Mouse (Mus musculus) heart, embryonic 11.5 days (tissue): Measurements from ENCODE around the gene Dnase1l3. TPM values are rescaled to one million over a fixed set of nuclear protein-coding genes. Genes with fewer than 3 reads are reported as not detected.

ENCODE experiments used
- ATAC-seq: fragments of 200-750 bp; cut with Nextera tagmentation; replicated peaks from 2 replicates; pipeline ENCODE4 v1.8.0; 2017; ENCODE audit warnings: moderate library complexity; ENCODE audit not compliant: insufficient number of reproducible peaks, low FRiP score, low TSS enrichment
- H3K27ac ChIP-seq: fragments of 300-500 bp; sonication (generic); 2 replicates; pipeline ENCODE4 v1.5.1; 2014; ENCODE audit warnings: mild to moderate bottlenecking, low read depth, low read length
- H3K27me3 ChIP-seq: fragments of 300-500 bp; sonication (generic); 2 replicates; pipeline ENCODE4 v1.6.1; 2014; ENCODE audit warnings: mild to moderate bottlenecking, low read length, mixed read lengths; ENCODE audit not compliant: control insufficient read depth, insufficient read depth
- H3K36me3 ChIP-seq: fragments of 300-500 bp; sonication (generic); 2 replicates; pipeline ENCODE4 v1.6.1; 2014; ENCODE audit warnings: mild to moderate bottlenecking, low read length, moderate library complexity, mixed read lengths; ENCODE audit not compliant: control insufficient read depth, insufficient read depth
- H3K4me1 ChIP-seq: fragments of 300-500 bp; sonication (generic); 2 replicates; pipeline ENCODE4 v1.6.1; 2014; ENCODE audit warnings: low read length; ENCODE audit not compliant: control insufficient read depth, insufficient read depth
- H3K4me2 ChIP-seq: fragments of 300-500 bp; sonication (generic); 2 replicates; pipeline ENCODE4 v1.6.1; 2014; ENCODE audit warnings: mild to moderate bottlenecking, moderate library complexity
- H3K4me3 ChIP-seq: fragments of 300-500 bp; sonication (generic); 2 replicates; pipeline ENCODE4 v1.5.1; 2014; ENCODE audit warnings: low read depth, low read length
- H3K9ac ChIP-seq: fragments of 300-500 bp; sonication (generic); 2 replicates; pipeline ENCODE4 v1.6.1; 2014; ENCODE audit warnings: mild to moderate bottlenecking, low read depth, low read length, moderate library complexity
- H3K9me3 ChIP-seq: fragments of 300-500 bp; sonication (generic); replicated peaks from 2 replicates; pipeline ENCODE4 v1.6.1; 2016; ENCODE audit warnings: low read length; ENCODE audit not compliant: control insufficient read depth
- WGBS: fragments of 180-500 bp; shearing (Covaris S2); extraction: QIAGEN DNeasy Blood & Tissue Kit; methylation state at CpG from one replicate; pipeline ENCODE4 v1.1.7; 2014; ENCODE audit not compliant: insufficient replicate concordance; 5-methylcytosine and 5-hydroxymethylcytosine counted together
- polyA plus RNA-seq: library from polyadenylated mRNA; unstranded; fragments of >200 nt; fragmentation: Nextera tagmentation; extraction: Ambion mirVana; gene quantifications from 2 replicates; pipeline ENCODE4 v1.2.1, GENCODE M21; 2014

Gene Dnase1l3
- 0.06 TPM in 1 of 2 replicates, not detected in the other for polyA plus RNA-seq

DNA sequence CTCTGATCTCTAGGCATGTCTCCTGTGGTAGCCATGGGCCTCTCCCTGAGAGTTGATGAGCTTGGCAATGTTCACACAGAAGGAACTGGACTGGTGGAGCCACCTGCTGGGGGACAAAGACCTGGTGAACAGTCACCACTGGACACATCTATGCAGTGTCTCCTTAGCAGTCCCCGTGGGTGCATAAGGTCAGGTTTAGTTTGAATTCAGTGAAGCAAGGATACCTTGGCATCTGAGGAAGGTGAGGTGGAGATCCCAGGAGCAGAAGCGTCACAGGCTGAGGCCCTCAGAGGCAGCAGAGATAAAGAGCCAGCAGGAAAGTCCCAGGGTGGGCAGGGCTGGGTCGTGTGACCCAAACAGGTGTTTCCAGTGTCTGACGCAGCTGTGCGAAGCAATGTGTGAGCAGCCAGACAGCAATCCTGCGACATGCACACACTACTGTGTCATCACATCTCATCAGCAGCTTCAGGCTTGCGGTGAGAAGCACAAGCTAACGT lies at the start of gene Dnase1l3:
Gene Dnase1l3 (minus strand): TSS at position 303 of the 497 bp plus-strand sequence.
- no peak within 1 kb of the TSS for H3K9ac ChIP-seq
- WGBS, result 53% methylated on average over 8 of the region's 8 CpGs
- no peak within 1 kb of the TSS for H3K27ac ChIP-seq
- H3K9me3 ChIP-seq, result no peaks in the 10 kb centered on the region
- H3K4me2 ChIP-seq, result no peak within 1 kb of the TSS
- no peak for ATAC-seq
- H3K4me3 ChIP-seq, result no peak within 1 kb of the TSS
- no peaks in the 10 kb centered on the region for H3K4me1 ChIP-seq
- peaks cover 3% of the 10 kb centered on the region for H3K27me3 ChIP-seq
- no peaks in the 10 kb centered on the region for H3K36me3 ChIP-seq

DNA sequence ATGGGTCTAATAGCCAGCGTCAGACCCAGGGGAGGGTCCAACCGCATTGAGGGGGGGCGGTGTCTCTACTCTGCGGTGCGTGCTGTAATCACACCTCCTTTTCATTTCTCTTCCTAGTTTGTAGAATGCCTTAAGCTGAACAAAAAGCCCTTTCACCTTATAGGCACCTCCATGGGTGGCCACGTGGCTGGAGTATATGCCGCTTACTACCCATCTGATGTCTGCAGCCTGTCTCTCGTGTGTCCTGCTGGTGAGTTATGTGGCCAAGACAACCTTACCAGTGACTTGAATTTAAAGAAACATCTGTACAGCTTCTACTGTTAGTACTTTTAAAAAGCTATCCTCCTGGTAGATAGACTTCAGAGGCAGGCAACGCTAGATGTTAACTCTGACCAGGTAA lies 48.2 kb upstream of the Dnase1l3 start:
- Histone ChIP-seq H3K27ac (no peak overlapping the region), H3K9me3 (no peaks in the 10 kb centered on the region), H3K27me3 (no peaks in the 10 kb centered on the region), H3K4me2 (no peak overlapping the region), H3K36me3 (no peaks in the 10 kb centered on the region), H3K9ac (no peak overlapping the region), H3K4me1 (no peaks in the 10 kb centered on the region), H3K4me3 (no peak overlapping the region)
- no peak for ATAC-seq
- 87% methylated on average over 9 of the region's 9 CpGs for WGBS

DNA sequence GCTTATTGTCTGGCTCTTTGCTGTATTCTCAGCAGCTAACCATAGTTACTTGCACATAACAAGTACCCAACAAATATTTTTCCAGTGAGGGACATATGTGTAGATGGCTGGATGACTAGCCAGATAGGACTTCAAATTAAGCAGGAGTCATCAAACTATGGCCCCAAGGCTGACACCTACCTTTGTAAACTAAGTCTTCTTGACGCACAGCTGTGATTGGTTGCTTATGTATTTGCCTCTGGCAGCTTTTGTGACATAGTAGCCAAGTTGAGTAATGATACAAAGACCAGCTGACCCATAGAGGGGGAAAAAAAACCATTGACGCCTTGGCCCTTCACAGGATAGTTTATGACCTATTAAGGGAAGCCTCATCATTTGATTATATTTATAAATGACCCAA lies 47.7 kb upstream of the Dnase1l3 start:
- Histone ChIP-seq H3K36me3 (no peaks in the 10 kb centered on the region), H3K27ac (no peak overlapping the region), H3K9ac (no peak overlapping the region), H3K27me3 (no peaks in the 10 kb centered on the region), H3K4me3 (no peak overlapping the region), H3K9me3 (no peaks in the 10 kb centered on the region), H3K4me2 (no peak overlapping the region), H3K4me1 (no peaks in the 10 kb centered on the region)
- WGBS, result 86% methylated on average over 2 of the region's 2 CpGs
- no peak for ATAC-seq

DNA sequence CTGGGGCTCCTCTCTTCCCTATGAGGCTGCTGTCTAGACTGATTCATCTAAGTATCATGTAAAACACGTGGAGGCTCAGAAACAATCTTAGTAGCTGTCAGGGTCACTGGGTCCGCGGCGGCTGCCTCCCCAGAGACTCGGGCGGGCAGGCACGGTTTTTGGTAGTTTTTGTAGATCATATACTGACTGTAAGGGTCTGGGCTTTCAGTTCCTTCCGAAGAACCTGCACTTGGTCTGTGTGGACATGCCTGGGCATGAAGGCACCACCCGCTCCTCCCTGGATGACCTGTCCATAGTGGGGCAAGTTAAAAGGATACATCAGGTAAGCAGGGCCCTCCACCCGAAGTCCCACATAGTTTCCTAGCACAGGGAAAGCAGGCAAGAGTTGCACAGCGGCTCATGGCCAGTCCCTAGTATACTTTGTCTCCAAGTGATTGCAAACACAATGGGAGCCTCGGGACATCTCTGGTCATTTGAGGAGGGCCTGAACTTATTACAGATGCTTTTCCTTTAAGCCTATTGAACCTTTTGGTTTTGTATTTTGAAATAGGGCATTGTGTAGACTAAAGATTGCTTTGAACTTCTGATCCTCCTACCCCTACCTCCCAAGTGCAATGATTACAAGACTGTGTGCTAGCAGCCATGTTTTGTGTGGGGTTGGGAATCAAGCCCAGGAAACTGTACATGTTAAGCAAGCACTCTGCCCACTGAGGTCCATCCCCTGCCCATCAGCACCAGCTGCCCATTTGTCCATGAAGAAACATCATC lies 46.7 kb upstream of the Dnase1l3 start:
- no peaks in the 10 kb centered on the region for H3K36me3 ChIP-seq
- 80% methylated on average over 12 of the region's 12 CpGs for WGBS
- no peak for ATAC-seq
- no peak overlapping the region for H3K4me2 ChIP-seq
- H3K9me3 ChIP-seq, result no peaks in the 10 kb centered on the region
- no peaks in the 10 kb centered on the region for H3K27me3 ChIP-seq
- no peak overlapping the region for H3K27ac ChIP-seq
- H3K4me3 ChIP-seq, result no peak overlapping the region
- no peaks in the 10 kb centered on the region for H3K4me1 ChIP-seq
- no peak overlapping the region for H3K9ac ChIP-seq

DNA sequence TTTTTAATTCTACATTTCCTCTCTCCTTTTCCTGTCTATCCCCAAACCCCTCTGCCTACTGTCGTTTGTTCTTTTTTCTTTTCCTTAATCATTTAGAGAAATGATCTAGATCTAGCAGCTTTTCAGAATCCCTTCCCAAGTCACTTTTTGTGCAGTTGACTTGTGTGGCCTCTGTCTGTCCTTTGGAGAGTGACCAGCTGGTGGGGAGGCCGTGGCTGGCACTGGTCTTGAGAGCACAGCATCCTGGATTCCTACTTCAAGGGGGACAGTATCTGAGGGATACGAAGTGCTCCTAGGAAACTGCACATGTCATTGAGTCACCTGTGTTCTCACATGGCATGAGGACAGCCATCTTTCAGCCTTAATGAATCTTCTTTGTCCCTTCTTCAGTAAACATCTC lies 45.8 kb upstream of the Dnase1l3 start:
- H3K27ac ChIP-seq, result no peak overlapping the region
- no peaks in the 10 kb centered on the region for H3K36me3 ChIP-seq
- 48% methylated on average over 3 of the region's 3 CpGs for WGBS

GRCm38 (mm10) chr14:8038791-8039448 lies 44.5 kb upstream of the Dnase1l3 start:
- H3K4me2 ChIP-seq, result no peak overlapping the region
- no peaks in the 10 kb centered on the region for H3K9me3 ChIP-seq
- H3K4me1 ChIP-seq, result no peaks in the 10 kb centered on the region
- no peaks in the 10 kb centered on the region for H3K36me3 ChIP-seq
- no peak for ATAC-seq
- 77% methylated on average over 7 of the region's 7 CpGs for WGBS
- H3K9ac ChIP-seq, result no peak overlapping the region
- H3K27me3 ChIP-seq, result no peaks in the 10 kb centered on the region
- H3K27ac ChIP-seq, result no peak overlapping the region
- H3K4me3 ChIP-seq, result no peak overlapping the region

More for the DNA sequence above, 45.8 kb upstream of the Dnase1l3 start:
- Histone ChIP-seq H3K4me2 (no peak overlapping the region), H3K27me3 (no peaks in the 10 kb centered on the region), H3K4me3 (no peak overlapping the region), H3K9ac (no peak overlapping the region), H3K4me1 (no peaks in the 10 kb centered on the region), H3K9me3 (no peaks in the 10 kb centered on the region)
- ATAC-seq, result no peak

DNA sequence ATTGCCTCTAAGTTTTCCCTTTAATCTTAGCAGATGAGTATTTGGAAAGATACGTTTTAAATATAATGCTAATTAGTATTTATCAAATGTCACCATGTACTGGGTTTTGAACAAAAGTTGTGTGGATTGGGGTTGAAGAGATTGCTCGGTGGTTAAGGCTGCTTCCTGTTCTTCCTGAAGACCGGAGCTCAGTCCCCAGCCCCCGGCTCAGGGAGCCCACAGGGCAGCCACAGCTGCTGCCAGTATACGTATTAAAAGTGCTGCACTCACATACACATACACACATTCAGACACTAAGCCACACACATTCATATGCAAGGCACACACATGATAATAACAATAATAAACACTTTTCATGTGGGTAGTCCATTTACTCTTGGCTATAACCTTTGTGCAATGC lies 43.8 kb upstream of the Dnase1l3 start:
- H3K4me3 ChIP-seq, result no peak overlapping the region
- WGBS, result 72% methylated on average over 5 of the region's 5 CpGs
- no peaks in the 10 kb centered on the region for H3K27me3 ChIP-seq
- ATAC-seq, result no peak
- no peak overlapping the region for H3K4me2 ChIP-seq
- H3K4me1 ChIP-seq, result no peaks in the 10 kb centered on the region
- H3K9me3 ChIP-seq, result no peaks in the 10 kb centered on the region
- no peak overlapping the region for H3K27ac ChIP-seq
- no peak overlapping the region for H3K9ac ChIP-seq
- no peaks in the 10 kb centered on the region for H3K36me3 ChIP-seq

GRCm38 (mm10) chr14:8036406-8036805 lies 42.0 kb upstream of the Dnase1l3 start:
- Histone ChIP-seq H3K36me3 (no peaks in the 10 kb centered on the region), H3K4me1 (no peaks in the 10 kb centered on the region), H3K27ac (no peak overlapping the region), H3K9ac (no peak overlapping the region), H3K4me2 (no peak overlapping the region), H3K9me3 (no peaks in the 10 kb centered on the region), H3K4me3 (no peak overlapping the region), H3K27me3 (no peaks in the 10 kb centered on the region)
- ATAC-seq, result no peak
- 64% methylated on average over 5 of the region's 5 CpGs for WGBS
